Mouse (Mus musculus) midbrain, embryonic 13.5 days (tissue): ENCODE results near the gene Zcwpw1. TPM values are rescaled to one million over a fixed set of nuclear protein-coding genes. Genes with fewer than 3 reads are reported as not detected.

Source experiments
- ATAC-seq: fragments of 200-750 bp; cut with Nextera tagmentation; 2 replicates; pipeline ENCODE4 v1.8.0; 2017; ENCODE audit warnings: mild to moderate bottlenecking, moderate TSS enrichment, moderate library complexity
- H3K27ac ChIP-seq: fragments of 300-500 bp; sonication (generic); 2 replicates; pipeline ENCODE4 v1.5.1; 2015; ENCODE audit warnings: inconsistent platforms, mild to moderate bottlenecking, moderate library complexity
- H3K27me3 ChIP-seq: fragments of 300-500 bp; sonication (generic); 2 replicates; pipeline ENCODE4 v1.6.1; 2015; ENCODE audit warnings: mild to moderate bottlenecking, inconsistent platforms
- H3K36me3 ChIP-seq: fragments of 300-500 bp; sonication (generic); 2 replicates; pipeline ENCODE4 v1.6.1; 2015; ENCODE audit warnings: mild to moderate bottlenecking, inconsistent platforms
- H3K4me1 ChIP-seq: fragments of 300-500 bp; sonication (generic); replicated peaks from 2 replicates; pipeline ENCODE4 v1.6.1; 2015; ENCODE audit warnings: inconsistent platforms
- H3K4me2 ChIP-seq: fragments of 300-500 bp; sonication (generic); replicated peaks from 2 replicates; pipeline ENCODE4 v1.6.1; 2015; ENCODE audit warnings: moderate library complexity, mild to moderate bottlenecking, inconsistent platforms
- H3K4me3 ChIP-seq: fragments of 300-500 bp; sonication (generic); replicated peaks from 2 replicates; pipeline ENCODE4 v1.5.1; 2015; ENCODE audit warnings: mild to moderate bottlenecking, inconsistent platforms
- H3K9ac ChIP-seq: fragments of 300-500 bp; sonication (generic); replicated peaks from 2 replicates; pipeline ENCODE4 v1.6.1; 2015; ENCODE audit warnings: mild to moderate bottlenecking, inconsistent platforms
- H3K9me3 ChIP-seq: fragments of 300-500 bp; sonication (generic); 2 replicates; pipeline ENCODE4 v1.6.1; 2016; ENCODE audit warnings: mild to moderate bottlenecking, inconsistent platforms
- WGBS: fragments of 180-500 bp; shearing (Covaris S2); methylation state at CpG from one replicate; pipeline ENCODE4 v1.1.7; 2015; 5-methylcytosine and 5-hydroxymethylcytosine counted together
- polyA plus RNA-seq: library from polyadenylated mRNA; unstranded; fragments of >200 nt; fragmentation: Nextera tagmentation; extraction: Ambion mirVana; gene quantifications from 2 replicates; pipeline ENCODE4 v1.2.1, GENCODE M21; 2015

The Zcwpw1 gene
- polyA plus RNA-seq, 1 experiment from 2014 or later = 12.0 TPM

DNA sequence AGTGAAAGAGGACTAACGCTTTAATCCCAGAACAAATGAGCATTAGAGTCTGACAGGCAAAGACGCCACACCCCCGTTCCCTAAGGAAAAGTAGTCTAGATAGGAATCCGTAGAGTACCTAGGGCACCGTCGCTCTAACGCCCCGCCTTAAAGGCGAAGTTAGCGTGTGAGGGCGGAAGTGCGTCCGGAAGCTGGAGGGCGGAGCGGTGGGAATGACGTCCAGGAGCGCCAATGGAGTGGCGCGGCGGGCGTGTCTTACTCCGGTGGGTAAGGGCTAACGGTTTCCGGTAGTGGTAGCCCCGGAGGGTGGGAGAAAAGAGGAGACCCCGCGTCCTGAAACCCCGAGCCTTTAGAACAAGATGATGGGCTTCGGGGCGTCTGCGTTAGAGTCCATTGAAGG lies 9.0 kb upstream of the Zcwpw1 start, which contains the start of gene Ppp1r35:
Gene Ppp1r35 (plus strand): TSS at position 215 of the 400 bp plus-strand sequence.
- Histone ChIP-seq H3K27me3 (no peaks in the 10 kb centered on the region), H3K4me2 (peak within 1 kb of the TSS; percentile 99), H3K4me1 (peaks cover 42% of the 10 kb centered on the region), H3K36me3 (peaks cover 36% of the 10 kb centered on the region), H3K9ac (peak within 1 kb of the TSS; percentile 92), H3K4me3 (peak within 1 kb of the TSS; percentile 94), H3K9me3 (no peaks in the 10 kb centered on the region), H3K27ac (peak within 1 kb of the TSS; percentile 92)
- 0% methylated on average over 31 of the region's 31 CpGs for WGBS
- ATAC-seq = peak; percentile 97

DNA sequence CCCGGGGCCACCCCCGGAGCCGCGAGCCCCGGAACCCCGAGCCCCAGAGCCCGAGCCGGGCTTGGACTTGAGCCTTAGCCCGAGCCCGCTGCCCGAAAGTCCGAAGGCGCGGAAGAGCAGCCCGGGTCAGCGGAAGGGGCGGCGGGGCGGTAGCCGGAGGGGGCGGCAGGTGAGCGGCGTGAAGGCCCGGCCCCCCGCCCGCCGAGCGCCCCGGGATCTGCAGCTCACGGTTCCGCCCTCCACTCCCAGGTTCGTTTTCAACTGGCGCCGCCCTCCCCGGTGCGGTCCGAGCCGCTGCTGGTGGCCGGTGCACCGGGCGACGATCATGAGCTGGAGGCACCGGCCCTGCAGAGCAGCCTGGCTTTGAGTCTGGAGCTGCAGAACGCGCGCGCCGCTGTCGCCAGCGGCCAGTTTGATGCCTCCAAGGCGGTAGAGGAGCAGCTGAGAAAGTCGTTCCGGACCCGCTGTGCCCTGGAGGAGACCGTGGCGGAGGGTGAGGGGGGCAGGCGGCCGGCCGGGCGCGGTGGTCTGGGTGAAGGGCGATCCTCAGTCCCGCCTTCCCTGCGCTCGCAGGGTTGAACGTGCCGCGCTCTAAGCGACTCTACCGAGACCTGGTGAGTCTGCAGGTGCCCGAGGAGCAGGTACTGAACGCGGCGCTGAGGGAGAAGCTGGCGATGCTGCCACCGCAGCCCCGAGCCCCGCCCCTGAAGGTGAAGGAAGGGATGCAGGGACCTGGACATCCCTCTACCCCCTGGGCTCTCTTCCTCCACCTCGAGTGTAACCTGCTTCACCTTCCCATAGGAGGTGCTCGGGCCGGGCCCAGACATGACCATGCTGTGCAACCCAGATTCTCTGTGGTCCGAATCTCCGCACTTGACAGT lies 8.3 kb upstream of the Zcwpw1 start:
- under 1% methylated on average over 65 of the region's 83 CpGs for WGBS
- H3K27ac ChIP-seq = peak overlapping the region; percentile 92
- H3K36me3 ChIP-seq = peaks cover 43% of the 10 kb centered on the region
- H3K27me3 ChIP-seq = no peaks in the 10 kb centered on the region
- peak overlapping the region; percentile 99 for H3K4me2 ChIP-seq
- peak overlapping the region; percentile 92 for H3K9ac ChIP-seq
- peaks cover 49% of the 10 kb centered on the region for H3K4me1 ChIP-seq
- peak; percentile 35 for ATAC-seq
- no peaks in the 10 kb centered on the region for H3K9me3 ChIP-seq
- peak overlapping the region; percentile 94 for H3K4me3 ChIP-seq

DNA sequence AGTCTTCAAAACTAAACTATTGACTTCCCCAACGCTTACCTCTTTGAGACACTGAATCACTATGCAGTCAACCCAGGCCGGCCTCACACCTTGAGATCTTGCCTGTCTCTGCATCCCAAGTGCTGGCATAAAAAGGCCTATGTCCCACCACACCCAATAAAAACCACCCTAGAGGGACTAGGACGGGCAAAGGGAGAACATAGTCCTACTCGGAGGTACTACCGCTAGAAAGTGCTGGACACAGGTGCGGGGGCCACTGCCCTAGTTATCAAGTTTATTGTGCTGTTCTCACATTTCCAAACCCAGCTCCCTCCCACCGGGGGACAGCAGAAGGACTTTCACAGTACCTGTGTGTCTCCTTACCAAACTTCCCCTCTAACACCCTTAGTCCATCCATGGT lies 5.9 kb upstream of the Zcwpw1 start:
- peaks cover 60% of the 10 kb centered on the region for H3K4me1 ChIP-seq
- no peak overlapping the region for H3K9ac ChIP-seq
- no peak overlapping the region for H3K4me2 ChIP-seq

DNA sequence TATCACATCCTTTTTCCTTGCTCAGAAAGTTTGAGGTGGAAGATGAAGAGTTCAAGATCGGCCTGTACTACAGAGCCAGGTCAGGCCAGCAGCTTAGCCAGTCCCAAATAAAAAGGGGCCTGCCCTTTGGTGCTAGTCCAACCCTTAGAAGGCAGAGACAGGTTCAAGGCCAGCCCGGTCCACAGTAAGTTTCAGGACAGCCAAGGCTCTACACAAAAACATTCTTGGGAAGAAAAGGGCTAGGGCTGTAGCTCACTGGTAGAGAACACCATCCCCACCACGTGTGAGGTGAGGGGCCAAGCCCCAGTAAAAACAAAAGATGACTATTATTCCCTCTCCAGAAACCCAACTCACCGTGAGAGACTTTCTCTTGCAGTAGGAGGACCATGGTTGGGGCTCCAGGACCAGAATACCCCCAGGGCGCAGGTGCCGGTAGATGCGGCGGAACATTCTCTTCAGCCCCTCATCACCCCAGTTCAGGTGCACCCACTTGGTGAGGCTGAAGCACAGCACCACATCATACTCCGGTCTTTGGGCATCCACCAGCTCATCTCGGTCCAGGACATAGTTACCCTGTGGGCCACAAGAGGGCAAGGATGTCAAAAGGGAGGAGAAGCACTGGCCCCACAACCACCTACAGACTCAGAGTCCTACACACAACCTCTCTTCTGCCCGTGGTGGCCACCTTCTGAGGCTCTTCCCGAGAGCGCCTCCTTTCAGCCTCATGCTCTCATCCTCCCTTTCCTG lies 4.6 kb upstream of the Zcwpw1 start:
- H3K9me3 ChIP-seq = no peaks in the 10 kb centered on the region
- peak overlapping the region; percentile 98 for H3K9ac ChIP-seq
- H3K4me2 ChIP-seq = peak overlapping the region; percentile 98
- no peak overlapping the region for H3K27ac ChIP-seq
- peaks cover 48% of the 10 kb centered on the region for H3K36me3 ChIP-seq
- WGBS = 85% methylated on average over 13 of the region's 13 CpGs
- peaks cover under 1% of the 10 kb centered on the region; the same call in 1 of the 2 replicates for H3K27me3 ChIP-seq
- peaks cover 63% of the 10 kb centered on the region for H3K4me1 ChIP-seq
- no peak for ATAC-seq
- peak overlapping the region; percentile 84 for H3K4me3 ChIP-seq

More for the DNA sequence above, 5.9 kb upstream of the Zcwpw1 start:
- ATAC-seq = no peak
- H3K27ac ChIP-seq = no peak overlapping the region
- no peaks in the 10 kb centered on the region for H3K9me3 ChIP-seq
- H3K36me3 ChIP-seq = peaks cover 48% of the 10 kb centered on the region
- WGBS = 98% methylated on average over 7 of the region's 7 CpGs
- H3K4me3 ChIP-seq = no peak overlapping the region
- H3K27me3 ChIP-seq = no peaks in the 10 kb centered on the region

DNA sequence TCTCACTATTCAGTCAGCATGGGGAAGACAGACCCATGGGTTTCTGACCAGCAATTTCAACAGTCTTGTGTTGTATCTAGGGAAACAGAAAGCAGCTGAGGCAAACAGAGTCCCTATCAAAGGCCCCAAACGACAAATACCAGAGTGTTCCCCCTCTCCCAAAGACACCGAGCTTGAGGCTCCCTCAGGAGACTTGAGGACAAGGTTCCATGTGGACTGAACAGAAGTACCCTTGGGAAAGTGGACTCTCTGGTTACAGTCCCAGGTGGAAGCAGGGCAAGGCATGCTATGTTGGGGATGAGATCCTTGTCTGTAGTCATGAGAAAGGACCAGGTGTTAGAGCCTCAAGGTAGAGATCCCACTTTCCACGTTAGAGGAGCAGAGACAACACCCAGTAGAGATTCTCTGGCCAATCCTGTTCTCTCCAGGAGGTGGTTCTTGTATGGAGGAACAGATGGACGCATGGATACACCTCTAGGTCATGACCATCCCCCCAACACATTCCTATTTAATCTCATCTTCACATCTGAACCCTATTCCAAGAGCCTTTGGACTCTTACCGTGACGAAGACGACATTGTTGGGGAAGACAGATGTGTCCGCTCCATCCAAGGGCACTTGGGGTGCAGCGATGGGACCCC lies 3.6 kb upstream of the Zcwpw1 start:
- 68% methylated on average over 9 of the region's 9 CpGs for WGBS
- Histone ChIP-seq H3K9ac (peak overlapping the region; percentile 98), H3K27ac (peak overlapping the region; percentile 19), H3K36me3 (peaks cover 48% of the 10 kb centered on the region), H3K9me3 (no peaks in the 10 kb centered on the region), H3K4me2 (peak overlapping the region; percentile 98), H3K27me3 (peaks cover 9% of the 10 kb centered on the region), H3K4me1 (peaks cover 66% of the 10 kb centered on the region), H3K4me3 (peak overlapping the region; percentile 84)
- no peak for ATAC-seq

DNA sequence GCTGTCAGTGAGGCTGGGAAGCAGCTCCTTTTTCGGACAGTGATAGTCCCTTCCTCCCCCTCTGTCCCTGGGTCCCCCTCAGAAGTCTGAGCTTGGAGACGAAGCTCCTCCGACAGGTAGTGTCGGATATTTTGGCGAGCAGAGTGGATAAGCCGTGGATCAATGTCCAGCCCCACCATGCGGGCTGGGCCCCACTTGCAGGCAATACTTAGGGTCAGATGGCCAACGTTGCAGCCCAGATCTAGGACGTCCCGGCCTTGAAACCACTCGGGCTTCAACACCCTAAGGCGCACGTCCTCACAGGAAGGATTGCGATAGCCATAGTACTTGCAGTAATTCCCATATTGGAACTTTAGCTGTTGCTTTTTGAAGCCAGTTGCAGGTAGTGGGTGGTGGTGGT lies 3.1 kb upstream of the Zcwpw1 start:
- peak overlapping the region; percentile 98 for H3K27ac ChIP-seq
- peak overlapping the region; percentile 84 for H3K4me3 ChIP-seq
- H3K4me2 ChIP-seq = peak overlapping the region; percentile 98
- peak overlapping the region; percentile 98 for H3K9ac ChIP-seq
- H3K9me3 ChIP-seq = no peaks in the 10 kb centered on the region
- WGBS = 87% methylated on average over 14 of the region's 14 CpGs
- H3K4me1 ChIP-seq = peaks cover 64% of the 10 kb centered on the region
- no peak for ATAC-seq
- peaks cover 12% of the 10 kb centered on the region for H3K27me3 ChIP-seq
- H3K36me3 ChIP-seq = peaks cover 48% of the 10 kb centered on the region

DNA sequence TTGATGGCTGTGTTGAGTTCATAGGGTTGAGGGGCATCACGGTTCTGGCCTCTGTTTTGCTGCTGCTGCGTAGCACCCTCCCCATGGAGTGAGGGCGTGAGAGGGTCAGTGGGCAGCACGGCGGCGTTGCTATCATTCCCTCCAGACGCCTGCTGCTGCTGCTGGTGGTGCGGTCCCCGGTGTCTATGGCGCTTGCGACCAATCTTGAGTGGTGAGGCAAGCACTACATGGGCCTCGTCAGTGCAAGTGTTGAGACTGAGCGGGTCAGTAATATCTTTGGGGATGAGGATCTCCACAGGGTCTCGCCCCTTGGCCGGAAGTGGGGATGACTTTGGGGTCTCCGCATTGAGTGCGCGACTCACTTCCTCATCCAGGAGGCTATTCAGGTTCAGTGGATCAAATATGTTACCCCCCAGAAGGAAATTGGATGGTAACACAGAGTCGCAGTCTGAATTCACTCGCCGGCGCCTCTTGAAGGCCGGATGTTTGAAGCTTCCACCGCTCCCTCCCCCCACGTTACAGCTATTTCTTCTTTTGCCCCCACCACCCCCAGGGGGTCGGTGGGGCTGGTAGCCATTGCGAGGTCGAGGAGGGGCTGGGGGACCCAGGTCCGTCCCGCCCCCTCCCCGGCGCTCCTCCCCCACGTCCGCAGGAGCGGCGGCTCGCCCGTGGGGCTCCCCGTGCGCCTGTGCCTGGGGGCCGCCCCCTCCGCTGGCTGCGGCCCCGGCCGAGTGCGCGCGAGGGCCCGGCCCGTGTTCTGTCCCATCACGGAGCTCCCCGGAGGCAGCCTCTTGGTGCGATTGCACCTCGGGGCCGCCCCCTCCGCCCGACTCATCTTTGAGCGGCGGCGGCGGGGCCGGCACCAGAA lies 2.2 kb upstream of the Zcwpw1 start:
- Histone ChIP-seq H3K36me3 (peaks cover 44% of the 10 kb centered on the region), H3K9ac (peak overlapping the region; percentile 98), H3K4me1 (peaks cover 55% of the 10 kb centered on the region), H3K9me3 (no peaks in the 10 kb centered on the region), H3K27ac (peak overlapping the region; percentile 98), H3K27me3 (peaks cover 12% of the 10 kb centered on the region), H3K4me3 (peak overlapping the region; percentile 84), H3K4me2 (peak overlapping the region; percentile 98)
- 1% methylated on average over 59 of the region's 62 CpGs for WGBS
- peak; percentile 17 for ATAC-seq

DNA sequence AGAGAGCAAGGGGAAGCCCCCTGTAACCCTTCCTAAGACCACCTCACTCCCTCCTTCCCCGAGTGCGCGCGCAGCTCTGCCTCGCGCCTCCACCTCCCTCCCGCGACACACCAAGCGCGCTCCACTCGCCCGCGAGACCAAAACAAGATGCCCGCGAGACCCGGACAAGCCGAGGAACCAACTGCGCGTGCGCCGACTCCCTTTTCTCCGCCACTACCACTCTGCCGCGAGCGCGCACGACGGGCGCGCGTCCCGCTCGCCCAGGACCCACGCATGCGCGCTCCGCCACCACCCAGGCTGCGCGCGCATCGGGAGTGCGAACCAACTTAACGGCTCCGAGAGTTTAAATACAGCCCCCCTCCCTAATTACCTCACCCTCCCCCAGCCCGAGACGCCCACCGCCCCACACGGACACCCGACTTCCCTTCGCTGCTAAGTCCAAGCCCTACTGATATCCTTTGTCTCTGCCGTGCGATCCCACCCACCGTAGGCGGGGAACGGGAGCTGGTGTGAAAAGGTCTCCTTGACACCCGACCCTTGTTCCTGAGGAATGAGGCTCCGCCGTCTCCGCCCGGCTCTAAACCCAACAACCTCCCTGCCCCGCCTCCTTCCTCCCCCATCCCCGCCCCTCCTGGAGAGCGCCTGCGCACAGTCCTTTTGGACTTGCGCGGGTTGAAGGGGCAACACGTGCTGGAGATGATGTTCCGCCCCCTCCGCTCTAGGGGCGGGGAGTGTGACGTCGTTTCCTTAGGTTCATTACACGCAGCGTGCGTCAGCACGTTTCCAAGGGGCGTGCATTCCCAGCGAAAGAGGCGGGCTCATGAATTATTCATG lies 1.3 kb upstream of the Zcwpw1 start:
- Histone ChIP-seq H3K4me3 (peak overlapping the region; percentile 84), H3K36me3 (peaks cover 35% of the 10 kb centered on the region), H3K9ac (peak overlapping the region; percentile 98), H3K4me1 (peaks cover 47% of the 10 kb centered on the region), H3K9me3 (no peaks in the 10 kb centered on the region), H3K27ac (peak overlapping the region; percentile 98), H3K27me3 (peaks cover 12% of the 10 kb centered on the region), H3K4me2 (peak overlapping the region; percentile 98)
- ATAC-seq = peak; percentile 81
- under 1% methylated on average over 77 of the region's 79 CpGs for WGBS

DNA sequence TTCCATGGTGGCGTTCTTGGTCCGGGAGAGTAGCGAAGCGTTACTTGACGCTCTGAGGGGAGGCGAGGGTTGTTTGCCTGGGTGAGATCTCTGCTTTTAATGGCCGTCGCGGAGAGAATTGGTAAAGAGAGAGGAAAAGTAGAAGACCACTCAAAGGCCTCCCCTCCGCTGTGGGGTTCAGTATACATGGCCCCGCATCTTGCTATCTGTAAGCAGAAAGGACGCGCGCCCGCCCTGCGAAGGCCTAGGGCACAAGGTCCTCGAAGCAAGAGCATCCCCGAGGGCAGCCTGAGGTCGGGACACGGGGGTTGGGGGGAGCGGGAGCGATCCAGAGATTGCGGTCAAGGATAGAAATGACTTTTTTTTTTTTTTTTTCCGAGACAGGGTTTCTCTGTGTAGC lies 573 bp downstream of the Zcwpw1 start:
- no peak for ATAC-seq
- Histone ChIP-seq H3K4me2 (peak overlapping the region; percentile 98), H3K4me1 (peaks cover 28% of the 10 kb centered on the region), H3K9ac (no peak overlapping the region), H3K36me3 (peaks cover 16% of the 10 kb centered on the region), H3K27ac (no peak overlapping the region), H3K27me3 (peaks cover 12% of the 10 kb centered on the region), H3K9me3 (no peaks in the 10 kb centered on the region), H3K4me3 (peak overlapping the region; percentile 84)
- 75% methylated on average over 24 of the region's 24 CpGs for WGBS

DNA sequence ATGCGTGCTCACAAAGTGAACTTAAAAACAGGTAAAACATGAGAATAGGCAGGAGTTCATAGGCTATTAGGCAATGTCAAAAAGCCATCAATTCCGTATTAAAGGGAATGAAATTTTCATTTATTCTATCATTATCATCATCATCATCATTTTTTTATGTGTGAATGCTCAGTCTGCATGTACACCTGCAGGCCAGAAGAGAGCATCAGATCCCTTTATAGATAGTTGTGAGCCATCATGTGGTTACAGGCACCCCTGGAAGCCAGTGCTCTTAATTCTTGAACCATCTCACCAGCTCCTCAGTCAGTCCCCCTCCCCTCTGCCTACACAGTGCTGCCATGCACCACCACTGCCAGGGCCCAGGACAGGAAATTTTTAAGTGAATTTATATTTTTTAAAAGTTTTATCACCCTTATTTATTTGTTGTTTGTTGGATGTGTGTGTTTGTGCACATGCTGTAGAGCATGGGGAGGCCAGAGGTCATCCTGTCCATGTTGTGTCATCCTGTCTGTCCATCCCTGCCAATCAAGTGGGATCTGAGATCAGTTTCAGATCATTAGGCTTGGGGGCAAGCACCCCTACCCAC lies 1.4 kb downstream of the Zcwpw1 start:
- Histone ChIP-seq H3K9ac (no peak overlapping the region), H3K36me3 (peaks cover 8% of the 10 kb centered on the region), H3K4me1 (peaks cover 20% of the 10 kb centered on the region), H3K4me2 (no peak overlapping the region), H3K9me3 (no peaks in the 10 kb centered on the region), H3K4me3 (no peak overlapping the region), H3K27ac (no peak overlapping the region), H3K27me3 (peaks cover 12% of the 10 kb centered on the region)
- ATAC-seq = no peak
- WGBS = 94% methylated on average over 2 of the region's 2 CpGs
